Mouse (Mus musculus): ENCODE data around the gene Efr3b.

The Efr3b gene

GRCm38 (mm10) chr12:4053643-4054042 is 14.9 kb upstream of the Efr3b start:
- TF ChIP-seq GATA4 (IDR thresholded peaks at IDR 0.05; ENCODE audit: insufficient replicate concordance, low read length), result no peak

- TF ChIP-seq GATA4 (IDR thresholded peaks at IDR 0.05; ENCODE audit: insufficient replicate concordance, low read length), result no peak
Observed at GRCm38 (mm10) chr12:4050861-4051425, 12.2 kb upstream of the Efr3b start.

GRCm38 (mm10) chr12:4048031-4048430 is 9.3 kb upstream of the Efr3b start:
- TF ChIP-seq GATA4 (IDR thresholded peaks at IDR 0.05; ENCODE audit: insufficient replicate concordance, low read length), result no peak

DNA sequence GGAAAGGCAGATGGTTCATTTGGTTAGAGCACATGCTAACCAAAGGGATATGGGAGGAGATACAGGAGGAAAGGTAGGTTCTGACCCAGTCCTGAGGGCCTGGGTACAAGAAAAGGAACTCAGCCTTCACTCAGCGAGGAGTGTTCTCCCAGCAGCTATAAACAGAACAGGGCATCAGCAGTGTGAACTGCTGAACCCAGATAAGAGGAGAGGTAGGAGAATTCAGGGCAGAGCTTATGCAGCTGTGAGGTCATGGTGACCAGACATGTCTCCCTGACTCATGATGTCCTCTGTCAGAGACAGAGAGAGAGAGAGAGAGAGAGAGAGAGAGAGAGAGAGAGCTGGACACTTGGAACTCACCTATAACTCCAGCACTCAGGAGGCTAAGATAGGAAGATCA is 7.3 kb upstream of the Efr3b start:
- no peak for TF ChIP-seq GATA4 (IDR thresholded peaks at IDR 0.05; ENCODE audit: insufficient replicate concordance, low read length)

DNA sequence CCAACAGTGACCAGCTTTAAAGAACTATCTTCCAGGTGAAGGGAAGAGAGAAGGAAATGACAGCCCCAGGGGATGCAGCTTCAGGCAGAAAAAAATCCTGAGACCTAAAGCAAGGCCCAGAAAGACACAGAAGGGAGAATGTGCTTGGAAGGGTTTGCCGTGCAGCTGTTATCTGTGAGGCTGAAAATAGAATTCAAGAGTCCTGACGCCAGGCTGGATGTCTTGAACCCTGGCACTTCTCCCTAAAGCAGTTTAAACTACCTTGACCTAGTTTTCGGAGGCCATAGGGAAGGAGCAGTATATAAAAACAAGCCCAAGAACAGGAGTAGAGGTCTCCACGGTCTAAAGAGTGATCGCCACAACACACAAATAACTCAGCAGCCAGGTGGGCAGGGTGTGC is 3.7 kb upstream of the Efr3b start:
- TF ChIP-seq GATA4 (IDR thresholded peaks at IDR 0.05; ENCODE audit: insufficient replicate concordance, low read length), result no peak

- no peak for TF ChIP-seq GATA4 (IDR thresholded peaks at IDR 0.05; ENCODE audit: insufficient replicate concordance, low read length)
Observed at GRCm38 (mm10) chr12:4039046-4039445, 331 bp upstream of the Efr3b start.

GRCm38 (mm10) chr12:4037511-4037910 is 1.2 kb downstream of the Efr3b start:
- no peak for TF ChIP-seq GATA4 (IDR thresholded peaks at IDR 0.05; ENCODE audit: insufficient replicate concordance, low read length)

- TF ChIP-seq GATA4 (IDR thresholded peaks at IDR 0.05; ENCODE audit: insufficient replicate concordance, low read length), result no peak
Observed at GRCm38 (mm10) chr12:4036157-4036556, 2.6 kb downstream of the Efr3b start.

GRCm38 (mm10) chr12:4029064-4029463 is 9.7 kb downstream of the Efr3b start:
- no peak for TF ChIP-seq GATA4 (IDR thresholded peaks at IDR 0.05; ENCODE audit: insufficient replicate concordance, low read length)

GRCm38 (mm10) chr12:4028516-4028915 is 10.2 kb downstream of the Efr3b start:
- TF ChIP-seq GATA4 (IDR thresholded peaks at IDR 0.05; ENCODE audit: insufficient replicate concordance, low read length), result no peak

DNA sequence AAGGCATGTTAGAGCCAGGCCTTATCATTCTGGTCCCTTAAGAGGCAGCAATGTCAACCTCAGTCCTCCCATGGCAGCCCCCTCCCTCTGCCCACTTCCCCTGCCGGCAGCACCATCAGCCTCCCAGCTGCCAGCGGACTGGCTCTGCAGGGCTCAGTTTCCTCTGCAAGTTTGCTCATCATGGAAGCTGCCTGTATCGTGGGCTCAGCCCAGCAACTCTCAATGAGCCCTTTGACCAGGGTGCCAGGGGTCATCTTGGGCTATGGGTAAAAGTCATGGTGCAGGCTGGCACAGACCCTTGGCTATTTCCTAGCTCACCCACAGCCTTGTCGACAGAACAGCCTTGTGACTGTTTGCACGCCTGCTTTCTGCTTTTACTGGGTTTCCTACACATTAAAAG is 14.4 kb downstream of the Efr3b start:
- no peak for TF ChIP-seq GATA4 (IDR thresholded peaks at IDR 0.05; ENCODE audit: insufficient replicate concordance, low read length)

DNA sequence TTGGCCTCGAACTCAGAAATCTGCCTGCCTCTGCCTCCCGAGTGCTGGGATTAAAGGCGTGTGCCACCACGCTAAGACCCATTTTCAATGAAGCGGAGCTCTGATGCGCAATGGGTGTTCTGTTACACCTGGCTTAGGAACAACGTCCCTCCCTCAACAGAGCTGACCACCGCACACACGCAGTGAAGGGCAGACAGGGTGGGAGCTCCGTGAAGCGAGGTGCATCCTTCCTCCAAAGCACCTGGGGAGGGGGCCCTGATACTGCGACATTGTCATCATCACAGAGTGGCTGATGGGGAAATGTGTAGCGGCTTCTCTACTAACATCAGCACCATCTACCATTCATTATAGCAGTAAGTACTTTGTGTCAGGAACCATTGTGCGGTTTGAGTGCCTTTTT is 15.2 kb downstream of the Efr3b start:
- no peak for TF ChIP-seq GATA4 (IDR thresholded peaks at IDR 0.05; ENCODE audit: insufficient replicate concordance, low read length)

- no peak for TF ChIP-seq GATA4 (IDR thresholded peaks at IDR 0.05; ENCODE audit: insufficient replicate concordance, low read length)
Observed at GRCm38 (mm10) chr12:4022845-4023244, 15.9 kb downstream of the Efr3b start.

DNA sequence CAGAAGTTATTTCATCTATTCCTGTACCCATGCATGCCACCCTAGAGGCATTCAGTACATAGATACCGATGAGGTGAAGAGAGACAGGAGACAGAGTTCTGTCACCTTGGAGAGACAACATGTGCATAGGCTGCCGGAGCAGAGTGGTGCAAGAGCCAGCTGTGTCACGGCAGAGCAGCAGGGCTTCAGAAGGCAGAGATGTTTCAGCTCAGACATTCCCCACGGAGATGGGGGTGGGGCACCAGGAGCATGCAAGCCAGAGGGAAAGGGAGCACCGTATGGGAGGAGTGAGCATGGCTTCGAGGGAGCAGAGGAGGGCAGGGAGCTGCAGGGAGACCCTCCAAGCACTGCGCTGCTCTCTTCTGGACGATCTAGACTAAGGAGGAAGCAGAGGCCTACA is 18.2 kb downstream of the Efr3b start:
- TF ChIP-seq GATA4 (IDR thresholded peaks at IDR 0.05; ENCODE audit: insufficient replicate concordance, low read length), result no peak

GRCm38 (mm10) chr12:4016321-4016720 is 22.4 kb downstream of the Efr3b start:
- TF ChIP-seq GATA4 (IDR thresholded peaks at IDR 0.05; ENCODE audit: insufficient replicate concordance, low read length), result no peak

DNA sequence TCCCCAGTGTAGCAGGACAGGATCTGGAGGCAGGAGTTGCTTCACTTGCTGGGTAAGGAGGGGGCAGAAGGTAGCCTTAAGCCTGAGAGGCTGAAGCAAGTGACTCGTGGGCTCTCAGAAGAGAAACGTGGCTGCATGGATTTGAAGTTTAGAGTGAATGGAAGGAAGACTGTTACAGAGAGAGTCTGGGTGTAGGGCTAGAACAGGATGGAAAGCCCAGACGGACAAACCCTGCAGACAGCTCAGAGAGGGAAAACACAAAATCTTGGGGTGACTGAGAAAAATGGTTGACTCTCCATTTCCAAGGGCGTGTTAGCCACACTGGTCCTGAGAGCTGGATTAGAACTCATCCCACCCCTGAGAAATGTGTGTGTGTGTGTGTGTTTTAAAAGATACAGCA is 23.0 kb downstream of the Efr3b start:
- TF ChIP-seq GATA4 (IDR thresholded peaks at IDR 0.05; ENCODE audit: insufficient replicate concordance, low read length), result no peak

DNA sequence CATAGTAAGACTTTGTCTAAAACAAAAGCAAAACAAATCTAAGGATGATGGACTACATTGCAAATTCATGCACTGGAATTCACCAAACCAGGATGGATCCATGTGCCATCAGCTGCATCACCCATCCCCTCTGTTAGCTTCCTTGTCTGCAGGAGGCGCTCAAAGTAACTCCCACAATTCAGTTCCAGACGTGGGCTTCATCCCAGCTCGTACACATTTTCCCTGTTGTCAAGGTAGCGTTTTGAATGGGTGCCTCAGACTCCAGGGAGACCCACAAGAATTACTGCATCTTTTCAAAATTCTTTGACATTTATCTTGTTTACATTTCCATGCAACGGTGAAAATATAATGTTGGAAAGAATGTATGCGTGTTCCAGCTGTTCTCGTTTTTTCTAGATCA is 23.5 kb downstream of the Efr3b start:
- no peak for TF ChIP-seq GATA4 (IDR thresholded peaks at IDR 0.05; ENCODE audit: insufficient replicate concordance, low read length)

- TF ChIP-seq GATA4 (IDR thresholded peaks at IDR 0.05; ENCODE audit: insufficient replicate concordance, low read length), result no peak
Observed at GRCm38 (mm10) chr12:4011715-4012114, 27.0 kb downstream of the Efr3b start.
